ENCODE assay signal across 9 mouse cellular contexts in genomic region chr4:133969114-133969770, GRCm38 (mm10). TPM values are rescaled to one million over a fixed set of nuclear protein-coding genes. Genes with fewer than 3 reads are reported as not detected.
DNase-seq lines count a peak whose midpoint lies in the region; ATAC-seq and TF ChIP-seq lines count a peak whose summit lies in the region.
"Had no signal": no experiment of that assay in that cellular context is flagged by ENCODE, and none has a peak within 500 bp of the region (broad histone marks: within the 10 kb centered on the region; RNA-seq: fewer than 3 reads in every experiment).

No protein-coding gene starts in this region.

- H3K9ac ChIP-seq in kidney, embryonic 16.5 days (replicated peaks; ENCODE audit: low read length) = peak overlapping the region; percentile 98
- H3K9ac ChIP-seq in hindbrain, embryonic 15.5 days = peak overlapping the region; percentile 74

- H3K27ac ChIP-seq in kidney, embryonic 16.5 days (ENCODE audit: low read length) = peak overlapping the region; percentile 99
- H3K27ac ChIP-seq in kidney, adult 2 months (ENCODE audit: insufficient read depth, low read depth, low read length) = no peak overlapping the region
- H3K27ac ChIP-seq in hindbrain, embryonic 15.5 days (replicated peaks) = peak overlapping the region; percentile 100

- DNase-seq in kidney, adult 2 months = no peak
- DNase-seq in cerebellum, adult 9-11 months = peak; percentile 38
- no peak for DNase-seq in urinary bladder, postnatal 36 days (ENCODE audit: low spot score in 2 of 2)
- no peak for DNase-seq in thymus, adult 18-20 months
- no peak for DNase-seq in urinary bladder, adult 18-20 months (ENCODE audit: low spot score in 2 of 2)

- no peak overlapping the region for H3ac ChIP-seq in myocyte (ENCODE audit: control insufficient read depth, insufficient read length)

- no peaks in the 10 kb centered on the region for H3K9me3 ChIP-seq in kidney, embryonic 16.5 days (ENCODE audit: low read length)
- no peaks in the 10 kb centered on the region for H3K9me3 ChIP-seq in hindbrain, embryonic 15.5 days

- H3K4me2 ChIP-seq in kidney, embryonic 16.5 days (replicated peaks; ENCODE audit: low read depth, low read length) = peak overlapping the region; percentile 84; the same call in 1 of the 2 replicates
- H3K4me2 ChIP-seq in hindbrain, embryonic 15.5 days = peak overlapping the region; percentile 92
- peak overlapping the region; percentile 87 for H3K4me2 ChIP-seq in myocyte (ENCODE audit: low read depth)

- H3K4me1 ChIP-seq in kidney, embryonic 16.5 days (ENCODE audit: insufficient read depth, low read length) = peaks cover 32% of the 10 kb centered on the region
- peaks cover 4% of the 10 kb centered on the region; the same call in 1 of the 2 replicates for H3K4me1 ChIP-seq in kidney, adult 2 months (ENCODE audit: control insufficient read depth, insufficient read depth, low read length)
- H3K4me1 ChIP-seq in hindbrain, embryonic 15.5 days (replicated peaks) = peaks cover 40% of the 10 kb centered on the region

- no peak for TF ChIP-seq CTCF in kidney, adult 2 months (conservative IDR thresholded peaks at IDR 0.05; ENCODE audit: insufficient read depth, insufficient read length, low read depth, low read length)

- peaks cover 27% of the 10 kb centered on the region for H3K36me3 ChIP-seq in kidney, embryonic 16.5 days (ENCODE audit: insufficient read depth, low read length)
- H3K36me3 ChIP-seq in kidney, adult 2 months (ENCODE audit: control insufficient read depth, insufficient read depth, low read length) = no peaks in the 10 kb centered on the region; the same call in 1 of the 2 replicates
- H3K36me3 ChIP-seq in hindbrain, embryonic 15.5 days = peaks cover 16% of the 10 kb centered on the region
- H3K36me3 ChIP-seq in myocyte (ENCODE audit: control insufficient read depth, insufficient read depth) = peaks cover 11% of the 10 kb centered on the region

- H3K27me3 ChIP-seq in kidney, embryonic 16.5 days (ENCODE audit: insufficient read depth, low read length) = no peaks in the 10 kb centered on the region
- no peaks in the 10 kb centered on the region for H3K27me3 ChIP-seq in kidney, adult 2 months (replicated peaks; ENCODE audit: control insufficient read depth, insufficient read depth, low read length)
- no peaks in the 10 kb centered on the region for H3K27me3 ChIP-seq in hindbrain, embryonic 15.5 days
- H3K27me3 ChIP-seq in myocyte (ENCODE audit: control insufficient read depth, insufficient read depth, insufficient read length) = no peaks in the 10 kb centered on the region
- H3K27me3 ChIP-seq: Patski had no signal

- 48% methylated on average over 8 of the region's 8 CpGs for WGBS in kidney, embryonic 16.5 days
- 69% methylated on average over 8 of the region's 8 CpGs for WGBS in kidney, adult 2 months
- 33% methylated on average over 8 of the region's 8 CpGs for WGBS in hindbrain, embryonic 15.5 days

- TF ChIP-seq POLR2A in kidney, adult 2 months (IDR thresholded peaks at IDR 0.05; ENCODE audit: low read depth, low read length) = no peak
- no peak for TF ChIP-seq POLR2A in myocyte (IDR thresholded peaks at IDR 0.05; ENCODE audit: insufficient read length, low read depth)

- H3K79me2 ChIP-seq in myocyte (ENCODE audit: control insufficient read depth, insufficient read depth) = peaks cover 14% of the 10 kb centered on the region

- ATAC-seq in kidney, embryonic 16.5 days (ENCODE audit: low FRiP score, low TSS enrichment) = no peak
- ATAC-seq in hindbrain, embryonic 15.5 days (ENCODE audit: low FRiP score, low read depth) = no peak
- ATAC-seq: Patski had no signal

- peak overlapping the region; percentile 75; the same call in 1 of the 2 replicates for H3K4me3 ChIP-seq in kidney, embryonic 16.5 days (ENCODE audit: low read length)
- no peak overlapping the region for H3K4me3 ChIP-seq in kidney, adult 2 months (ENCODE audit: insufficient read depth, low read depth, low read length)
- peak overlapping the region; percentile 63; the same call in 1 of the 2 replicates for H3K4me3 ChIP-seq in hindbrain, embryonic 15.5 days
- peak overlapping the region; percentile 52 for H3K4me3 ChIP-seq in myocyte

TF ChIP-seq in myocyte, 11 proteins besides CTCF, POLR2A, EP300 and RAD21:
- TF ChIP-seq E2F4 (IDR thresholded peaks at IDR 0.05; ENCODE audit: insufficient read depth) = no peak
- peak; percentile 66 for TF ChIP-seq POLR2AphosphoS2 (IDR thresholded peaks at IDR 0.05; ENCODE audit: insufficient read length, low read depth)
- TF ChIP-seq CEBPB (IDR thresholded peaks at IDR 0.05; ENCODE audit: insufficient read depth, poor library complexity, severe bottlenecking) = no peak
TF ChIP-seq in myocyte: peak in this region for 1.

RNA-seq across cellular contexts. Expression of gene Hmgn2, which starts 0.8 kb away (rescaled TPM):
- polyA plus RNA-seq in kidney, embryonic 16.5 days (2015; fragmentation: Nextera tagmentation; extraction: Ambion mirVana) = 2,436 and 2,511 TPM in 2 replicates
- polyA plus RNA-seq in kidney, adult 2 months (2012; rRNA removed) = 12.2 and 21.9 TPM in 2 replicates
- polyA plus RNA-seq in hindbrain, embryonic 15.5 days (2015; fragmentation: Nextera tagmentation; extraction: Ambion mirVana) = 1,020 and 1,026 TPM in 2 replicates
- 108 TPM for polyA plus RNA-seq in myocyte (2012; fragmentation: generic; extraction: Trizol)

RNA-seq across cellular contexts. Expression of gene Dhdds, which starts 31.5 kb away (rescaled TPM):
- polyA plus RNA-seq in kidney, embryonic 16.5 days (2015; fragmentation: Nextera tagmentation; extraction: Ambion mirVana) = 51.7 and 53.1 TPM in 2 replicates
- 32.0 and 37.0 TPM in 2 replicates for polyA plus RNA-seq in kidney, adult 2 months (2012; rRNA removed)
- 44.0 and 46.0 TPM in 2 replicates for polyA plus RNA-seq in hindbrain, embryonic 15.5 days (2015; fragmentation: Nextera tagmentation; extraction: Ambion mirVana)
- 30.5 TPM for polyA plus RNA-seq in myocyte (2012; fragmentation: generic; extraction: Trizol)

RNA-seq across cellular contexts. Expression of gene Lin28a, which starts 49.4 kb away (rescaled TPM):
- polyA plus RNA-seq in kidney, embryonic 16.5 days (2015; fragmentation: Nextera tagmentation; extraction: Ambion mirVana) = not detected in 2 replicates
- not detected in 2 replicates for polyA plus RNA-seq in kidney, adult 2 months (2012; rRNA removed)
- polyA plus RNA-seq in hindbrain, embryonic 15.5 days (2015; fragmentation: Nextera tagmentation; extraction: Ambion mirVana) = 0.16 and 0.22 TPM in 2 replicates
- 0.16 TPM for polyA plus RNA-seq in myocyte (2012; fragmentation: generic; extraction: Trizol)
- polyA plus RNA-seq: Patski had no signal
